27 mouse cellular contexts compared by ENCODE assay signal in the genomic region with DNA sequence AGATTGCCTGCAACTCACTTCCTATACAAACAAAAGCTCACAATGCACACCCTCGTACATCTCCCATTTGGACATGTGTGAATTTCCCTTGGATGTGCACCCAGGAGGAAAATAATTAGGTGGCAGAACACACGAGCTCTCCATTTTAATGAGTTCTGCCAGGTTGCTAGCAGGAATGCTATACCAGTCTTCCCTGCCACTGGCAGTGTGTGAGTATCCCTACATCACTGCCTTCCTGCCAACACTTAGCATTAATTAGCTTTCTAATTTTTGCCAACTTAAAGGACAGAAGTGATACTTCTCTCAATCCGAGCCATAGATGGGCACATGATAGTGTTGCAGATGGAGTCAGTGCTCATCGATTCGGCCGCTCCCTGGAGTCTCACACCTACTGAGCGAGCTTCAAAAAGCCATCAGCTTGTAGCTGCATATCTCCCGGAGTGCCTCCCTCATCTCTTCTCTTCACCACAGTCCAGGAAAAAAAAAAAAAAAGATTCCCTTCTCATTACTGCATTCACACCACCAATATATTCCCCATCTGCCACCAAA. TPM values are rescaled to one million over a fixed set of nuclear protein-coding genes. Genes with fewer than 3 reads are reported as not detected.
DNase-seq lines count a peak whose midpoint lies in the region; ATAC-seq and TF ChIP-seq lines count a peak whose summit lies in the region.
"Had no signal": no experiment of that assay in that cellular context is flagged by ENCODE, and none has a peak within 500 bp of the region (broad histone marks: within the 10 kb centered on the region; RNA-seq: fewer than 3 reads in every experiment).

No protein-coding gene starts in this region.

- H3K27ac ChIP-seq in forebrain, embryonic 12.5 days: no peak overlapping the region
- no peak overlapping the region for H3K27ac ChIP-seq in forebrain, embryonic 10.5 days
- H3K27ac ChIP-seq in midbrain, embryonic 16.5 days (ENCODE audit: low read length): no peak overlapping the region
- H3K27ac ChIP-seq in midbrain, embryonic 11.5 days (ENCODE audit: low read depth, low read length): no peak overlapping the region
- H3K27ac ChIP-seq in forebrain, postnatal 0 days (ENCODE audit: low read depth, low read length): no peak overlapping the region
- H3K27ac ChIP-seq: embryonic facial prominence, embryonic 15.5 days; gastrocnemius, adult 2 months; heart, embryonic 13.5 days; hindbrain, embryonic 13.5 days; intestine, embryonic 15.5 days had no signal

- peak; percentile 63; the same call in 1 of the 2 replicates for ATAC-seq in forebrain, embryonic 12.5 days (ENCODE audit: low FRiP score)
- ATAC-seq in midbrain, embryonic 16.5 days: 0 out of 2 replicates have a peak, but pooled peaks have one; percentile 39
- no peak for ATAC-seq in midbrain, embryonic 11.5 days (ENCODE audit: low FRiP score)
- peak; percentile 56 for ATAC-seq in forebrain, postnatal 0 days
- ATAC-seq: intestine, embryonic 15.5 days had no signal

- H3K27me3 ChIP-seq in forebrain, embryonic 12.5 days: no peaks in the 10 kb centered on the region
- no peaks in the 10 kb centered on the region for H3K27me3 ChIP-seq in forebrain, embryonic 10.5 days (ENCODE audit: poor library complexity, severe bottlenecking)
- no peaks in the 10 kb centered on the region for H3K27me3 ChIP-seq in midbrain, embryonic 16.5 days (ENCODE audit: control insufficient read depth, insufficient read depth, low read depth, low read length)
- no peaks in the 10 kb centered on the region for H3K27me3 ChIP-seq in midbrain, embryonic 11.5 days (ENCODE audit: control insufficient read depth, insufficient read depth, low read length)
- no peaks in the 10 kb centered on the region for H3K27me3 ChIP-seq in forebrain, postnatal 0 days (ENCODE audit: insufficient read depth, low read length)
- H3K27me3 ChIP-seq: embryonic facial prominence, embryonic 15.5 days; heart, embryonic 13.5 days; hindbrain, embryonic 13.5 days; intestine, embryonic 15.5 days had no signal

- no peaks in the 10 kb centered on the region for H3K4me1 ChIP-seq in forebrain, embryonic 12.5 days
- H3K4me1 ChIP-seq in forebrain, embryonic 10.5 days: no peaks in the 10 kb centered on the region
- no peaks in the 10 kb centered on the region for H3K4me1 ChIP-seq in midbrain, embryonic 16.5 days (ENCODE audit: control insufficient read depth, insufficient read depth, low read length)
- no peaks in the 10 kb centered on the region for H3K4me1 ChIP-seq in midbrain, embryonic 11.5 days (ENCODE audit: control insufficient read depth, insufficient read depth, low read length)
- H3K4me1 ChIP-seq in forebrain, postnatal 0 days (ENCODE audit: insufficient read depth): no peaks in the 10 kb centered on the region
- H3K4me1 ChIP-seq: embryonic facial prominence, embryonic 15.5 days; heart, embryonic 13.5 days; hindbrain, embryonic 13.5 days; intestine, embryonic 15.5 days had no signal

- WGBS in forebrain, embryonic 12.5 days: 67% methylated on average over 8 of the region's 8 CpGs
- 85% methylated on average over 8 of the region's 8 CpGs for WGBS in forebrain, embryonic 10.5 days
- WGBS in midbrain, embryonic 16.5 days: 73% methylated on average over 8 of the region's 8 CpGs
- 82% methylated on average over 8 of the region's 8 CpGs for WGBS in midbrain, embryonic 11.5 days
- WGBS in forebrain, postnatal 0 days: 46% methylated on average over 8 of the region's 8 CpGs

- H3K9ac ChIP-seq in forebrain, embryonic 12.5 days: no peak overlapping the region
- no peak overlapping the region for H3K9ac ChIP-seq in midbrain, embryonic 16.5 days (ENCODE audit: low read depth, low read length)
- no peak overlapping the region for H3K9ac ChIP-seq in midbrain, embryonic 11.5 days (ENCODE audit: low read length)
- H3K9ac ChIP-seq in forebrain, postnatal 0 days: no peak overlapping the region
- H3K9ac ChIP-seq: embryonic facial prominence, embryonic 15.5 days; heart, embryonic 13.5 days; hindbrain, embryonic 13.5 days; intestine, embryonic 15.5 days had no signal

- TF ChIP-seq CTCF in brain, embryonic 14.5 days (IDR thresholded peaks at IDR 0.05; ENCODE audit: borderline replicate concordance, extremely low read depth, insufficient read depth, insufficient read length): no peak
- TF ChIP-seq CTCF in forebrain, postnatal 0 days (IDR thresholded peaks at IDR 0.05; ENCODE audit: low read depth): no peak

- no peak for TF ChIP-seq POLR2A in brain, embryonic 14.5 days (IDR thresholded peaks at IDR 0.05; ENCODE audit: borderline replicate concordance, extremely low read depth, insufficient read depth, insufficient read length, poor library complexity, severe bottlenecking)

- H3K4me3 ChIP-seq in forebrain, embryonic 12.5 days (replicated peaks): no peak overlapping the region
- H3K4me3 ChIP-seq in forebrain, embryonic 10.5 days: no peak overlapping the region
- H3K4me3 ChIP-seq in midbrain, embryonic 16.5 days (ENCODE audit: low read depth, low read length): no peak overlapping the region
- H3K4me3 ChIP-seq in midbrain, embryonic 11.5 days (ENCODE audit: low read depth, low read length): no peak overlapping the region
- H3K4me3 ChIP-seq in forebrain, postnatal 0 days (ENCODE audit: low read depth, low read length): no peak overlapping the region
- H3K4me3 ChIP-seq: embryonic facial prominence, embryonic 15.5 days; erythroblast, embryonic 14.5 days; gastrocnemius, adult 2 months; heart, embryonic 13.5 days; hindbrain, embryonic 13.5 days; intestine, embryonic 15.5 days had no signal

- H3K4me2 ChIP-seq in forebrain, embryonic 12.5 days: no peak overlapping the region
- no peak overlapping the region for H3K4me2 ChIP-seq in midbrain, embryonic 16.5 days (ENCODE audit: low read length)
- no peak overlapping the region for H3K4me2 ChIP-seq in midbrain, embryonic 11.5 days
- no peak overlapping the region for H3K4me2 ChIP-seq in forebrain, postnatal 0 days (ENCODE audit: low read depth)
- H3K4me2 ChIP-seq: embryonic facial prominence, embryonic 15.5 days; heart, embryonic 13.5 days; hindbrain, embryonic 13.5 days; intestine, embryonic 15.5 days had no signal

- no peaks in the 10 kb centered on the region for H3K9me3 ChIP-seq in forebrain, embryonic 12.5 days
- H3K9me3 ChIP-seq in forebrain, embryonic 10.5 days: no peaks in the 10 kb centered on the region
- H3K9me3 ChIP-seq in midbrain, embryonic 16.5 days (replicated peaks; ENCODE audit: control insufficient read depth, low read length, poor library complexity, severe bottlenecking): no peaks in the 10 kb centered on the region
- H3K9me3 ChIP-seq in midbrain, embryonic 11.5 days (ENCODE audit: control insufficient read depth, low read length): no peaks in the 10 kb centered on the region
- no peaks in the 10 kb centered on the region for H3K9me3 ChIP-seq in forebrain, postnatal 0 days (ENCODE audit: low read length)
- H3K9me3 ChIP-seq: embryonic facial prominence, embryonic 15.5 days; G1E; heart, embryonic 13.5 days; hindbrain, embryonic 13.5 days; intestine, embryonic 15.5 days had no signal

- DNase-seq in forebrain, embryonic 10.5 days (ENCODE audit: extremely low spot score, low spot score): no peak
- no peak for DNase-seq in midbrain, embryonic 11.5 days (ENCODE audit: low spot score, missing footprints)
- DNase-seq in brain, embryonic 14.5 days (ENCODE audit: low read depth): peak; percentile 90
- peak; percentile 31 for DNase-seq in forebrain, postnatal 0 days
- DNase-seq in left cerebral cortex, adult 11 months (ENCODE audit: low spot score): no peak
- DNase-seq: adrenal gland, adult 8-10 months; adrenal gland, postnatal 36 days; B cell, adult 2 months; cerebellum, adult 11 months; cerebellum, adult 8-10 months; cerebellum, postnatal 14 days; embryo, embryonic 11 days; gastrocnemius, adult 2 months; gastrocnemius, postnatal 25 days; heart, postnatal 4 days had no signal

- H3K36me3 ChIP-seq in forebrain, embryonic 12.5 days (replicated peaks): no peaks in the 10 kb centered on the region
- no peaks in the 10 kb centered on the region for H3K36me3 ChIP-seq in forebrain, embryonic 10.5 days (replicated peaks)
- no peaks in the 10 kb centered on the region for H3K36me3 ChIP-seq in midbrain, embryonic 16.5 days (ENCODE audit: control insufficient read depth, insufficient read depth, low read length)
- no peaks in the 10 kb centered on the region for H3K36me3 ChIP-seq in midbrain, embryonic 11.5 days (ENCODE audit: control insufficient read depth, insufficient read depth, low read length)
- no peaks in the 10 kb centered on the region for H3K36me3 ChIP-seq in forebrain, postnatal 0 days (ENCODE audit: insufficient read depth)
- H3K36me3 ChIP-seq: embryonic facial prominence, embryonic 15.5 days; G1E; heart, embryonic 13.5 days; hindbrain, embryonic 13.5 days; intestine, embryonic 15.5 days had no signal

RNA-seq across cellular contexts. Expression of gene Clpb, which starts 29.7 kb away (rescaled TPM):
- polyA plus RNA-seq in forebrain, embryonic 12.5 days (2016; fragmentation: Nextera tagmentation; extraction: Ambion mirVana): 38.2 and 43.9 TPM in 2 replicates
- polyA plus RNA-seq in forebrain, embryonic 10.5 days (2016; fragmentation: Nextera tagmentation; extraction: Ambion mirVana): 52.3 and 59.9 TPM in 2 replicates
- 43.0 and 46.5 TPM in 2 replicates for polyA plus RNA-seq in midbrain, embryonic 16.5 days (2015; fragmentation: Nextera tagmentation; extraction: Ambion mirVana)
- polyA plus RNA-seq in midbrain, embryonic 11.5 days (2014; fragmentation: Nextera tagmentation; extraction: Ambion mirVana): 33.6 and 38.8 TPM in 2 replicates
- polyA plus RNA-seq in brain, embryonic 14.5 days (2012; rRNA removed): 20.1 and 25.4 TPM in 2 replicates
- total RNA-seq in forebrain, postnatal 0 days (2014; rRNA removed): 40.6 and 45.9 TPM in 2 replicates
- 34.6 and 38.3 TPM in 2 replicates for polyA plus RNA-seq in forebrain, postnatal 0 days (2015; fragmentation: Nextera tagmentation; extraction: Ambion mirVana)

RNA-seq across cellular contexts. Expression of gene Art2b, which starts 48.3 kb away (rescaled TPM):
- polyA plus RNA-seq in forebrain, embryonic 12.5 days (2016; fragmentation: Nextera tagmentation; extraction: Ambion mirVana): not detected in 2 replicates
- polyA plus RNA-seq in forebrain, embryonic 10.5 days (2016; fragmentation: Nextera tagmentation; extraction: Ambion mirVana): not detected in 2 replicates
- not detected in 2 replicates for polyA plus RNA-seq in midbrain, embryonic 16.5 days (2015; fragmentation: Nextera tagmentation; extraction: Ambion mirVana)
- not detected in 2 replicates for polyA plus RNA-seq in midbrain, embryonic 11.5 days (2014; fragmentation: Nextera tagmentation; extraction: Ambion mirVana)
- polyA plus RNA-seq in brain, embryonic 14.5 days (2012; rRNA removed): not detected in 2 replicates
- not detected in 2 replicates for total RNA-seq in forebrain, postnatal 0 days (2014; rRNA removed)
- polyA plus RNA-seq in forebrain, postnatal 0 days (2015; fragmentation: Nextera tagmentation; extraction: Ambion mirVana): not detected in 2 replicates
- total RNA-seq: adrenal gland, postnatal 36 days; common myeloid progenitor, adult 5-6 weeks; G1E; gastrocnemius, adult 2 months; gastrocnemius, postnatal 25 days; granulocyte monocyte progenitor cell, adult 5-6 weeks; heart, postnatal 4 days had no signal
- polyA plus RNA-seq: embryonic facial prominence, embryonic 11.5 days; embryonic facial prominence, embryonic 15.5 days; erythroblast, embryonic 14.5 days; G1E; heart, embryonic 13.5 days; heart, postnatal 0 days; hindbrain, embryonic 13.5 days had no signal

Comparison
In these comparisons a context has a peak if more than half of its experiments do, and no peak if none do; other contexts are left out.
1. DNase-seq: peak in brain, embryonic 14.5 days (single experiment) and forebrain, postnatal 0 days (single experiment); none in forebrain, embryonic 10.5 days (single experiment), midbrain, embryonic 11.5 days (single experiment) and left cerebral cortex, adult 11 months (single experiment).